Mouse (Mus musculus): ENCODE data around the gene Negr1. TPM values are rescaled to one million over a fixed set of nuclear protein-coding genes. Genes with fewer than 3 reads are reported as not detected.

Negr1 gene
- total and polyA plus RNA-seq, 3 experiments = not detected

- H3K4me1 ChIP-seq (ENCODE audit: control insufficient read depth in 1 of 2, insufficient read depth in 2 of 2) = no peaks in the 10 kb centered on the region
- TF ChIP-seq SMC3 (IDR thresholded peaks at IDR 0.05; ENCODE audit: low read depth, low read length) = peak; percentile 87
- peak; percentile 60 for TF ChIP-seq ZC3H11A (IDR thresholded peaks at IDR 0.05; ENCODE audit: low read depth, low read length)
- TF ChIP-seq CTCF (conservative IDR thresholded peaks at IDR 0.05 in 1 of 2, IDR thresholded peaks at IDR 0.05 in 1 of 2; ENCODE audit: low read depth in 2 of 2, low read length in 2 of 2) = peak; percentile 30 to 68; a peak in 3 of 4 replicates
- peak; percentile 71 for TF ChIP-seq RAD21 (IDR thresholded peaks at IDR 0.05; ENCODE audit: low read depth, low read length)
- TF ChIP-seq MAZ (IDR thresholded peaks at IDR 0.05; ENCODE audit: low read depth, low read length) = no peak
- no peaks in the 10 kb centered on the region for H3K36me3 ChIP-seq (replicated peaks in 1 of 2; ENCODE audit: control insufficient read depth in 1 of 2, insufficient read depth in 1 of 2, low read length in 1 of 2)
- H3K27me3 ChIP-seq (replicated peaks) = no peaks in the 10 kb centered on the region
- no peaks in the 10 kb centered on the region for H3K79me2 ChIP-seq (replicated peaks; ENCODE audit: control insufficient read depth, extremely low read depth, insufficient read depth, poor library complexity, severe bottlenecking)
- in situ Hi-C loops (cut with MboI; ENCODE audit: low pct_ligation_motif_present, low pct_unique_long_range_greater_than_20kb, low sequenced_read_pairs) = loop anchor here (25.0 kb wide), 1 partner anchor 247 kb away; no protein-coding TSS in a partner anchor
- no peak overlapping the region for H3K4me3 ChIP-seq (replicated peaks in 1 of 3; ENCODE audit: low read depth in 2 of 3, low read length in 2 of 3, poor library complexity in 1 of 3)
- dilution Hi-C loops (cut with MboI; ENCODE audit: extremely low pct_ligation_motif_present, extremely low pct_unique_long_range_greater_than_20kb, low sequenced_read_pairs) = no loop called here
- no peak overlapping the region for H3K27ac ChIP-seq (ENCODE audit: insufficient read depth, low read depth)
- DNase-seq (ENCODE audit: extremely low read depth) = peak; percentile 75
- no peaks in the 10 kb centered on the region for H3K9me3 ChIP-seq (replicated peaks; ENCODE audit: low read length)
- no peak overlapping the region for H3K9ac ChIP-seq (ENCODE audit: insufficient read depth, low read depth)
- H3K4me2 ChIP-seq (ENCODE audit: insufficient read depth, low read depth, poor library complexity, severe bottlenecking) = no peak overlapping the region
Observed at GRCm38 (mm10) chr3:157109308-157109707, 547.7 kb downstream of the Negr1 start.

- no peak overlapping the region for H3K4me2 ChIP-seq (ENCODE audit: insufficient read depth, low read depth, poor library complexity, severe bottlenecking)
- H3K36me3 ChIP-seq (replicated peaks in 1 of 2; ENCODE audit: control insufficient read depth in 1 of 2, insufficient read depth in 1 of 2, low read length in 1 of 2) = no peaks in the 10 kb centered on the region
- no peak overlapping the region for H3K9ac ChIP-seq (ENCODE audit: insufficient read depth, low read depth)
- H3K27ac ChIP-seq (ENCODE audit: insufficient read depth, low read depth) = no peak overlapping the region
- dilution Hi-C loops (cut with MboI; ENCODE audit: extremely low pct_ligation_motif_present, extremely low pct_unique_long_range_greater_than_20kb, low sequenced_read_pairs) (no loop called here), in situ Hi-C loops (cut with MboI; ENCODE audit: low pct_ligation_motif_present, low pct_unique_long_range_greater_than_20kb, low sequenced_read_pairs) (loop anchor here (25.0 kb wide), 1 partner anchor 253 kb away; no protein-coding TSS in a partner anchor)
- H3K4me3 ChIP-seq (replicated peaks in 1 of 3; ENCODE audit: low read depth in 2 of 3, low read length in 2 of 3, poor library complexity in 1 of 3) = no peak overlapping the region
- no peaks in the 10 kb centered on the region for H3K27me3 ChIP-seq (replicated peaks)
- TF ChIP-seq RCOR1 (conservative IDR thresholded peaks at IDR 0.05; ENCODE audit: low read depth, low read length) (no peak), EP300 (IDR thresholded peaks at IDR 0.05; ENCODE audit: low read length) (no peak), MAX (IDR thresholded peaks at IDR 0.05; ENCODE audit: low read length) (no peak), ZMIZ1 (IDR thresholded peaks at IDR 0.05; ENCODE audit: low read depth, low read length) (no peak), MAFK (IDR thresholded peaks at IDR 0.05; ENCODE audit: insufficient replicate concordance, low read length) (no peak), ZNF384 (IDR thresholded peaks at IDR 0.05; ENCODE audit: low read depth, low read length) (no peak), ELF1 (IDR thresholded peaks at IDR 0.05; ENCODE audit: low read depth, low read length) (no peak), CHD2 (IDR thresholded peaks at IDR 0.05; ENCODE audit: low read length) (no peak), UBTF (IDR thresholded peaks at IDR 0.05; ENCODE audit: low read depth, low read length) (no peak), JUND (conservative IDR thresholded peaks at IDR 0.05; ENCODE audit: low read depth, low read length) (no peak), GABPA (IDR thresholded peaks at IDR 0.05; ENCODE audit: insufficient replicate concordance, low read depth, low read length) (no peak), NRF1 (IDR thresholded peaks at IDR 0.05; ENCODE audit: low read depth, low read length) (no peak), RAD21 (IDR thresholded peaks at IDR 0.05; ENCODE audit: low read depth, low read length) (no peak), USF1 (IDR thresholded peaks at IDR 0.05; ENCODE audit: low read depth, low read length) (no peak), POLR2AphosphoS2 (IDR thresholded peaks at IDR 0.05; ENCODE audit: low read depth, low read length) (no peak), SMC3 (IDR thresholded peaks at IDR 0.05; ENCODE audit: low read depth, low read length) (no peak), MXI1 (IDR thresholded peaks at IDR 0.05; ENCODE audit: low read depth, low read length) (no peak), USF2 (conservative IDR thresholded peaks at IDR 0.05; ENCODE audit: low read depth, low read length) (no peak), MEF2A (IDR thresholded peaks at IDR 0.05; ENCODE audit: borderline replicate concordance, low read depth, low read length) (no peak), TCF12 (IDR thresholded peaks at IDR 0.05; ENCODE audit: low read depth, low read length) (no peak)
- no peaks in the 10 kb centered on the region for H3K9me3 ChIP-seq (replicated peaks; ENCODE audit: low read length)
- no peaks in the 10 kb centered on the region for H3K79me2 ChIP-seq (replicated peaks; ENCODE audit: control insufficient read depth, extremely low read depth, insufficient read depth, poor library complexity, severe bottlenecking)
- DNase-seq (ENCODE audit: extremely low read depth) = no peak
- H3K4me1 ChIP-seq (ENCODE audit: control insufficient read depth in 1 of 2, insufficient read depth in 2 of 2) = no peaks in the 10 kb centered on the region; a peak in 1 of 4 replicates
Observed at GRCm38 (mm10) chr3:157115105-157115760, 553.6 kb downstream of the Negr1 start.
